Mouse (Mus musculus) embryonic fibroblast, embryonic 13.5 days (primary cell): ENCODE measurements around the gene Anapc15-ps.

ENCODE experiments used
- CTCF ChIP-seq: IDR thresholded peaks from 2 replicates; pipeline ENCODE4 v1.5.1; 2011; ENCODE audit warnings: mild to moderate bottlenecking, control low read depth, low read length, moderate library complexity, borderline replicate concordance; ENCODE audit not compliant: insufficient read depth
- POLR2A ChIP-seq: IDR thresholded peaks from 2 replicates; pipeline ENCODE4 v1.6.1; 2011; ENCODE audit warnings: low read depth, mild to moderate bottlenecking, control low read depth, low read length, moderate library complexity

DNA sequence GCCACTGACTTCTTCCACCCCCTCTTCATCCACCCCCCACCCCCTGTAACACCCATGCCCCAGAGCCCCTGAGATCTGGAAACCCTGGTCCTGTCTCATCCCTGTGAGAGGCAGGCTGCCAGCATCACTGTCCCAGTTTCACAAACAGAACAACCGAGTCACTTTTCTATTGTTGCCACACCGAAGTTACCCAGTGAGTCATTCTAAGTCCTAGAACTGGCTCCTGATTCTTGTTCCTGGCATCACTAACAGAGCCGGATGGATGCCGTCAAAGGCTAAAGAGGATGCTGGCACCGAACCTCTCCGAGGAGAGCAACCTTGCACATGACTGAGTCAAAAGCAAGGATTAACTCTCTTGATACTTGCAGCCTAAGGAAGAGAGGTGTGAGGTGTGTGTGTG, 31.6 kb upstream of the Anapc15-ps start:
- TF ChIP-seq CTCF = no peak
- no peak for TF ChIP-seq POLR2A
